Mouse (Mus musculus) embryo, embryonic 10 days (tissue): ENCODE results near the gene Lipm.
A peak's percentile ranks its signal among the peaks of the same experiment; 100 is the strongest.

Experiments
- DNase-seq: peaks from one replicate; pipeline ENCODE4 v3.0.0-alpha.2; 2015; ENCODE audit warnings: low spot score

The Lipm gene

GRCm38 (mm10) chr19:34100633-34101032, at the start of gene Lipm:
TSS of gene Lipm (plus strand) at chr19:34100933.
- no peak for DNase-seq

DNA sequence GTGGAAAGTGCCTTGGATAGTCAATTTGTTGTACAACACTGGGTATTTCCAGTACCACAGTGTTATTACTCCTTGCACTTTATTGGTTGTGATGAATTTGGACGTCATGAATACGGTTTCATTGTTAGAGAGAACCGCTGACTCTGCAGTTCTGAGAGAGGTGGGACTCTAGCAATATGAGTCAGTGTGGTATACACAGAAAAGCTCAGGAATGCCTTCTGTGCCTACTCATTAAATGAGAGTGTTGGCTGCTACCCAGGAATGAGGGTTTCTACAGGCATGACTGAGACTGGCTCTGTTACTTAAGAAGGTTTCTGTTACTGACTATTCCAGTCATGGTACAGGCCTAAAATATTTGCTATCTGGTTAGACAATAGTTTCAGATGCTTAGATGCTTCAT, 49.2 kb upstream of the Lipm start:
- DNase-seq: no peak

DNA sequence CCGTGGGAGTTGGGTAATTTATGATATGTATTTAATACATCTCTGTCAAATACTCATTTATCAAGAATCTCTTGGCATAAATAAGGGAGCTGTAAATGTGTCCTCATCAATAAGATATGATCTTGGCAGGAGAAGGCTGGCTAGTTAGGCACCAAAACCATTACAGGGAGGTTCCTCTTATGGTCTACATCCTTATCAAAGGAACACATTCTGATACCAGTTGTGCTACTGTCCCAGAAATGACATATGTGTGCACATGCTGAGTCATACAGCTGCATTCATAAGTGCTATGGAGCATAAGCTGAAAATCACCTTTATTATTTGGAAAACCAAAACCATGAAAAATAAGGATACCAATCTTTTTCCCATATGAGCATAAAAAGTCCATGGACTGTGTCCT, 37.2 kb upstream of the Lipm start:
- no peak for DNase-seq

- no peak for DNase-seq
Observed at GRCm38 (mm10) chr19:34064059-34064458, 36.7 kb upstream of the Lipm start.

- no peak for DNase-seq
Observed at GRCm38 (mm10) chr19:34066779-34067472, 33.8 kb upstream of the Lipm start, which contains the start of gene Lipn. TSS of gene Lipn (plus strand) at chr19:34067358.

DNA sequence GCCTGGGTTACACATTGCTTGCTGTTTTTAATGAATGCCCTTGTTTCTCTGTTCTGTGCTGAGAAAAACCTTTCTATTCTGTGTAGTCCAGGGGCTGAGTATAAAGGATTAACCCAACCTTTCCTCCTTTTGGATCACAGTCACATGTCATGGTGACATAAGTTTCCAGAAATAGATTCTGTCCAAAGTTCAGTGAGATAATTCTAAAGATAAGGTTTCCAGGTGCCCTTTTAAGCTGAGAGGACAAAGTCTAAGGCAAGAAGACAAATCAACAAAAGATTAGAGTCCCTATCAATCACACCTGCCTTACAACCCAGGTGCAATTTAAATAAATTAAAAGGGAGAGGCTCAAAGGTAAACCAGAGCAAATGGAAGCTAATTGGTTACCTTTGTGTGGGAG, 26.5 kb upstream of the Lipm start:
- no peak for DNase-seq

GRCm38 (mm10) chr19:34078130-34078529, 22.6 kb upstream of the Lipm start:
- no peak for DNase-seq

GRCm38 (mm10) chr19:34089011-34089680, 11.6 kb upstream of the Lipm start:
- DNase-seq: no peak

DNA sequence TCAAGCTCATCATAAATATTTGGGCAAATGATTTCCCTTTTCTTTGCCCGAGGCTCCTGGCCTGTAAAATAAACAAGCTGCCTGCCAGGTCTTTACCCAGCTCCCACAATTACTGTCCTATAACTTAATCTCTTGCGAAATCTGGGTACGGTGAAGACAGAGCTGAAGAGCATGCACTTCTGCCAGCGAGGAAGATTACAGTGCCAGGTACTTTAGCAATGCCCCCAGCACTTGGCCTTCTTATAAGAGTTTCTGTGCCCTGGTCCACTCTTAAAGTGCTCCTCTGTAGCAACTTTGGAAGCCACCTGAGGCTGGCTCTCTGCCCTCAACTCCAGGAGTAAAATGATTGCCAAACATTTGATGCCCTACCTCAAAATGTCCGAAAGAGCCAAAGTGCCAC, 5.4 kb upstream of the Lipm start:
- DNase-seq: no peak

- no peak for DNase-seq
Observed at GRCm38 (mm10) chr19:34096228-34096627, 4.5 kb upstream of the Lipm start.

DNA sequence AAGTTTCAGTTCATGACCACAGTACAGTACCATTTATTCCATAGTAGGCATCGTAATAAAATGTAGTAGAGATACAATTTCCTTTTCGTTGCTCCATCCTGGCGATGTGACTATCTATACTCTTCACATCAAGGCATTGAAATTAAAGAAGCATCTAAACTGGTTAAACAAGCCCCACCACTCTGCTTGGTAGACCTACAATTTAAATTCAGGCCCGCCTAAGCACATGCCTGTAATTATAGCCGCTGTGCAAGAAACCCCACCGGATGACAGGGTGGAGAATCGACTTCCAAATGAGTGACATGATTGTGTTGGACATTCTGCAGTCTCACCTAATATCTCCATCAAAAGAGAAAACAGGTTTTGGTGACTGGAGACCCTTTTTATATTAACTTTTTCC, 1.2 kb downstream of the Lipm start:
- no peak for DNase-seq

DNA sequence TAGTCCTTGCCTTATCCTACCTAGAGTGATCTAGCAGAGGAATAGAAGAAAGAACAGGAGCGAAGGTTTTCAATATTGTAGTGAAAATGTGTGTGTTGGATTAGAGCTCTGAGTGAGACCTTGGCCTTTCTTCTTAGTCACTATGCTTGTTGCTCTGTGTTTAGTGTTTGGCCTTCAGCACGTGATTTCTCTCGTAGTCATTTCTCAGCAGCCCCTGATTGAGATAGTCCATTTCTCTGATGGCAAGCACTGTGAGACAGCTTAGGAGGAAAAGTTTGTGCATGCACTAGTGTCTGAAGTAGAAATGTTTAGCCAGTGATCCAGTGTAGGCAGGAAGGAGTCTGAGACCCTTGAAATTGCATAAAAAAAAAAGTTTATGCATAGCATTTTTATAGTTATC, 4.1 kb downstream of the Lipm start:
- no peak for DNase-seq

GRCm38 (mm10) chr19:34119102-34119501, 18.4 kb downstream of the Lipm start:
- no peak for DNase-seq

DNA sequence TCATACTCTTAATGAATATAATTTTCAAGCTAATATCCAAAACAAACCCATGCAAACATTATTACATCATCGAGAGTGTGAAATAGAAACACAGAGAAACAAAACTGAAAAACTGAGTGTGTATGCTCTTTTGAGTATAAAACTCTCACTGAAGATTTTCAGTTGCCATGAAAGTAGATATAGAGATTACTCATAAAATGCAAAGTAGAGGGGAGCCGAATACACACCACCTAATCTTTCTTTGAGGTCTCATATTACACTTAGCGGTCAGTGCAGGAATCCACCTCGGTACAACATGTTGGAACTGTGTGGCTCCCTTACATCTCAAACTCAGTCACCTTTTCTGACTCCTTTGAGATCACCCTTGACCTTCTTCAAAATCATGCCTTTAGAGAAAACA, 18.9 kb downstream of the Lipm start:
- no peak for DNase-seq

GRCm38 (mm10) chr19:34120107-34120731, 19.5 kb downstream of the Lipm start:
- no peak for DNase-seq

GRCm38 (mm10) chr19:34138720-34139430, 38.1 kb downstream of the Lipm start:
- no peak for DNase-seq

- no peak for DNase-seq
Observed at GRCm38 (mm10) chr19:34139431-34140046, 38.8 kb downstream of the Lipm start.

DNA sequence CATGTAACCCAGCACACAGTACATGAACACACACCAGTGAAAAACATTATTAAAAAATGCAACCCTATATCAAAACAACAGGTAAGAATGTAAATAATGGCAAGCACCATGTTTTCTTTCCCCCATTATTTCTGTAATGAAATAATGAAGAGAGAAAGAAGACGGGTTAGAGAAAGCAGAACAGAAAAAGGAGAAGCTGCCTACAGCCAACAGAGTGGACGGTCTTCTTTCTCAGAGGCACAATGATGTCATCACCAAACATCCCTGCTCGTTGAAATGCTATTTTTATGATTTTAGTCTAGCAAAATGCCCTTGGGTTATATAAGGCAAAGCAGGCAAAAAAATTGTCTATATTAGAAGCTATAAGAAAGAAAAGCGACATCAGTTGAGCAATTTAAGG, 47.7 kb downstream of the Lipm start:
- no peak for DNase-seq

DNA sequence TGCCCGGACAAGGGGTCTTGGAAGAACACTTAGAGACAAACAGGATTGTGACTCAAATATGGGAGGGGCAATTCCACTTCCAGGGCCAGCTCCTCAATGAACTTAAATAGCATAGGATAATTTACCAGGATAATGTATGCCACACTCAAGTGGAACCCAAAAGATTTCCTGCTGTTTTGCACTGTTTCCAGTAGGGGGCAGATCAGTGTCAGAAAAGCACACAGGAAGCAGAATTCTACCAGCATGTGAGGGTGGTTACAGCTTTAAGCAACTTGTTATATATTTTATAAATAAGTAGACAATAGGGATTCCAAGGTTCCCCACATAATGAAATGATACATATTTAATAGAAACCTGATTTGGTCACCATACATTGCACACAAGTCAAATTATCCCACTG, 51.2 kb downstream of the Lipm start:
- peak; percentile 42 for DNase-seq

- DNase-seq: no peak
Observed at GRCm38 (mm10) chr19:34153263-34154144, 52.8 kb downstream of the Lipm start.

DNA sequence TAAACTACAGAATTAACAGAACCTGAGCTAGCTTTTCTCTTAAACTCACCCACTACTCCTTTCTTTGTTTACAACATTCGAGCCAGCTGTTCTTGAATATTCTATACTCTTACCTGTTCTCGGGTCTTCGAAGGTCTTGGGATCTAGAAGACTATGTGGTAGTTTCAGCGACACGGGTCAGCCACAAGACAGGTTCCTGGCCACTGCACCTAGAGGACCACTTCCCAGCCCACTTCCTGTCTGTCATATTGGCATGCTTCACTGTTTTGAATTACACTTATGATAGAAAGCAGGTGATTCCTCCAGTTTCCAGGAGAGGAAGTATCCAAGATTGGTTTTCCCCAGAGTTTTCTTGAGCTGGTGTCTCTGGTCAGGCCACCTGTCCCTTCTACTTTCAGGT, 62.0 kb downstream of the Lipm start:
- no peak for DNase-seq
